Mouse (Mus musculus) naive thymus-derived CD4-positive, alpha-beta T cell, adult 2 months (primary cell): Measurements from ENCODE around the gene Sbf1.

ENCODE experiments used
- DNase-seq: peaks from one replicate; pipeline ENCODE4 v3.0.0-alpha.2; 2011; ENCODE audit warnings: low read depth

The Sbf1 gene

GRCm38 (mm10) chr15:89284094-89284493, 31.0 kb downstream of the Sbf1 start:
- no peak for DNase-seq

GRCm38 (mm10) chr15:89282546-89282945, 32.6 kb downstream of the Sbf1 start:
- peak; percentile 83 for DNase-seq

GRCm38 (mm10) chr15:89277366-89277765, 37.7 kb downstream of the Sbf1 start:
- no peak for DNase-seq

GRCm38 (mm10) chr15:89275497-89275896, 39.6 kb downstream of the Sbf1 start:
- DNase-seq: no peak

DNA sequence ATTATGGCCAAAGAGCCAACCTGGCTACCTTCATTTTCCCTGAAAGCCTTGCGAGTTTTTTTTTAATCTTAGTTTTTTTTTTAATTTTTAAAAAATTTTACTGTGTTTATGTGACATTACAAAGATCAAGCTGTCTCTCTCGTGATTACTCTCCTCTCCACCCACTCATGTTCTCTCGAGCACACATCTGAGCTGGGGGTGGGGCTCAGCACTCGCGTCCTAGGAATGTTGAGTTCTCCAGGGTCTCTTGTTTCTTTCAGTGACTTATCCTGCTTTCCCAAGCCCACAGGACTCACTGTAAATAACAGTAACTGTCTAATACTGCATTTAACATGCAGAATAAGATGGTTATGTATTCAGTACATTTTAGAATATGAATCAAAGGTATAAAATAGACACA, 50.6 kb downstream of the Sbf1 start:
- no peak for DNase-seq

GRCm38 (mm10) chr15:89258997-89259396, 56.1 kb downstream of the Sbf1 start:
- DNase-seq: no peak

DNA sequence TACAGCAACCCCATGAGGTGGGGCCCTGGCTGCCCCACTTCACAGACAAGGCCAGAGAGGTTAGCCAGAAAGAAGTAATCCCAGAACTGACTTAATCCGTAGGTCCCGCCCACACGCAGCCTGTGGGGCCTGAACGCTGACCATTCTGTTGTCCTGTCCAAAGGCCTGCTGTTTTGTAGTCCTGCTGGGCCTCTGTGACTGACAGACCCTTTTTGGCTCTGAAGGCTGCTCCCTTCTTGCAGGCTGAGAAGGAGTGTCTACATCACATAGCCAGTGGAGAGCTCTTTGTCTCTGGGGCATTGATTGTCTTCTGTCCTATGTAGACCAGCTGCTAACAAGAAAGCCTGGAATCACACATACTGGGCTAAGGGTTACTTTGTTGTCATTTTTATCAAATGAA, 59.8 kb downstream of the Sbf1 start:
- DNase-seq: no peak

GRCm38 (mm10) chr15:89249063-89249462, 66.0 kb downstream of the Sbf1 start:
- no peak for DNase-seq

- peak; percentile 55 for DNase-seq
These were observed 74.1 kb downstream of the Sbf1 start for GRCm38 (mm10) chr15:89241025-89241424.

DNA sequence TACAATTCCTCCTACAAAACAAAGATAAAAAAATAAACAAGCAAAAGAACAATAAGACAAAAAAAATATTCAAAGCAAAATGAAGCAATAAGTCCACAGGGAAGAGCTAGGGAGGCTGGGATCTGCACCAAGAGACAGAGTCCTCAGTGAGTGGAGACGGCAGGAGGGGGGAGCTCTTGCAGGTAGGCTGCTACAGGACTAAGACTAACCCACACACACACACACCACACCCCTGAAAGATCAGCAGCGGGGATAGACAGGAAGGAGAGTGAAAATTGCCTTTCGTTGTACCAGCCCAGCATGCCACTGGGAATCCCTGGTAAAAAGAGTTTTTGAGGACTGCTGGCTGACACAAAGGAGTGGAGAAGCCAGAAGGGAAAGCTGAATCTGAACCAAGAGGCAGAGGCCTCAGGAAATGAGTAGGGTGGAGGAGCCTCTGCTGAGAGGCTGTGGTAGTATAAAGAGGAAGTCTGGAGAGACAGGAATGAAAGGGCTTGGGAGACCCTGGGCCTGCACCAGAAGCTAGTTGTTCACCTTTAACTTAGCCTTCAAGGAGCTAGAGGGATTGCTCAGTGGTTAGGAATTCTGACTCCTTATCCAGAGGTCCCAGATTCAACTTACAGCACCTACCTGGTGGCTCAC, 75.2 kb downstream of the Sbf1 start:
- no peak for DNase-seq
